ENCODE assay signal across 31 mouse cellular contexts in genomic region chr1:33454251-33454650, GRCm38 (mm10).
DNase-seq lines count a peak whose midpoint lies in the region; ATAC-seq lines count a peak whose summit lies in the region.
"Had no signal": no experiment of that assay in that cellular context is flagged by ENCODE, and none has a peak within 500 bp of the region (broad histone marks: within the 10 kb centered on the region; RNA-seq: fewer than 3 reads in every experiment).

No protein-coding gene starts in this region.

- WGBS in limb, embryonic 11.5 days: 96% methylated on average over 6 of the region's 6 CpGs
- 95% methylated on average over 6 of the region's 6 CpGs for WGBS in limb, embryonic 10.5 days

- ATAC-seq in frontal cortex, adult (ENCODE audit: low TSS enrichment): peak; percentile 86
- ATAC-seq in limb, embryonic 11.5 days (ENCODE audit: insufficient number of reproducible peaks, low FRiP score, low TSS enrichment, low read depth): no peak
- ATAC-seq: forebrain, postnatal 0 days; hindbrain, postnatal 0 days had no signal

- H3K9ac ChIP-seq in limb, embryonic 11.5 days (ENCODE audit: low read length): no peak overlapping the region
- H3K9ac ChIP-seq: embryonic facial prominence, embryonic 13.5 days; forebrain, embryonic 12.5 days; forebrain, postnatal 0 days; heart, embryonic 13.5 days; hindbrain, embryonic 14.5 days had no signal

- DNase-seq in frontal cortex, postnatal 36 days (ENCODE audit: low spot score in 2 of 2): no peak
- peak; percentile 17 for DNase-seq in limb, embryonic 11.5 days (ENCODE audit: low spot score)
- DNase-seq in limb, embryonic 10.5 days (ENCODE audit: low spot score): no peak
- DNase-seq in right cerebral cortex, postnatal 25 days: peak; percentile 10
- DNase-seq in right cerebral cortex, postnatal 4 days: no peak
- DNase-seq in urinary bladder, adult 2 months (ENCODE audit: low spot score): no peak
- DNase-seq: adrenal gland, adult 2 months; adrenal gland, postnatal 14 days; B cell, adult 2 months; cerebellum, adult 11-12 months; cerebellum, adult 8-10 months; cerebellum, postnatal 10 days; cerebellum, postnatal 36 days; embryo, embryonic 11 days; forebrain, postnatal 0 days; gastrocnemius, postnatal 10 days; gastrocnemius, postnatal 36 days; heart, adult 2 months; heart, postnatal 14 days; heart, postnatal 4 days had no signal

- no peak overlapping the region for H3K4me3 ChIP-seq in limb, embryonic 11.5 days (ENCODE audit: low read depth, low read length)
- no peak overlapping the region for H3K4me3 ChIP-seq in limb, embryonic 10.5 days
- H3K4me3 ChIP-seq: embryonic facial prominence, embryonic 10.5 days; embryonic facial prominence, embryonic 13.5 days; erythroblast, embryonic 14.5 days; forebrain, embryonic 12.5 days; heart, adult 2 months; heart, embryonic 10.5 days; heart, embryonic 13.5 days had no signal

- no peak overlapping the region for H3K27ac ChIP-seq in limb, embryonic 11.5 days (replicated peaks; ENCODE audit: low read depth, low read length)
- no peak overlapping the region for H3K27ac ChIP-seq in limb, embryonic 10.5 days
- H3K27ac ChIP-seq: embryonic facial prominence, embryonic 10.5 days; embryonic facial prominence, embryonic 13.5 days; forebrain, embryonic 12.5 days; heart, adult 2 months; heart, embryonic 10.5 days; heart, embryonic 13.5 days; hindbrain, embryonic 14.5 days; hindbrain, postnatal 0 days had no signal

- H3K27me3 ChIP-seq in limb, embryonic 11.5 days (ENCODE audit: control insufficient read depth, insufficient read depth, low read length): no peaks in the 10 kb centered on the region
- no peaks in the 10 kb centered on the region for H3K27me3 ChIP-seq in limb, embryonic 10.5 days (ENCODE audit: low read depth, poor library complexity, severe bottlenecking)
- H3K27me3 ChIP-seq: CH12.LX; embryonic facial prominence, embryonic 13.5 days; forebrain, embryonic 12.5 days; heart, embryonic 13.5 days had no signal

- H3K4me1 ChIP-seq in limb, embryonic 11.5 days (ENCODE audit: control insufficient read depth, insufficient read depth, low read length): no peaks in the 10 kb centered on the region
- H3K4me1 ChIP-seq in limb, embryonic 10.5 days: no peaks in the 10 kb centered on the region
- H3K4me1 ChIP-seq: embryonic facial prominence, embryonic 10.5 days; embryonic facial prominence, embryonic 13.5 days; forebrain, embryonic 12.5 days; heart, embryonic 10.5 days had no signal

- no peaks in the 10 kb centered on the region for H3K36me3 ChIP-seq in limb, embryonic 11.5 days (ENCODE audit: control insufficient read depth, insufficient read depth, low read length)
- 0 out of 2 replicates have a peak, but pooled peaks cover 5% of the 10 kb centered on the region for H3K36me3 ChIP-seq in limb, embryonic 10.5 days
- H3K36me3 ChIP-seq: embryonic facial prominence, embryonic 10.5 days; forebrain, embryonic 12.5 days; heart, embryonic 10.5 days; heart, embryonic 13.5 days had no signal

- H3K9me3 ChIP-seq in limb, embryonic 11.5 days (ENCODE audit: control insufficient read depth, low read length): no peaks in the 10 kb centered on the region
- no peaks in the 10 kb centered on the region for H3K9me3 ChIP-seq in limb, embryonic 10.5 days (replicated peaks)
- H3K9me3 ChIP-seq: embryonic facial prominence, embryonic 10.5 days; embryonic facial prominence, embryonic 13.5 days; forebrain, embryonic 12.5 days; G1E; heart, embryonic 10.5 days; heart, embryonic 13.5 days had no signal

- no peak overlapping the region for H3K4me2 ChIP-seq in limb, embryonic 11.5 days (ENCODE audit: low read depth, severe bottlenecking)
- H3K4me2 ChIP-seq: embryonic facial prominence, embryonic 13.5 days; forebrain, embryonic 12.5 days; heart, embryonic 13.5 days; hindbrain, embryonic 14.5 days had no signal

Comparison
In these comparisons a context has a peak if more than half of its experiments do, and no peak if none do; other contexts are left out.
1. DNase-seq: peak in limb, embryonic 11.5 days (single experiment) and right cerebral cortex, postnatal 25 days (single experiment); none in frontal cortex, postnatal 36 days (0 of 2), limb, embryonic 10.5 days (single experiment), right cerebral cortex, postnatal 4 days (single experiment) and urinary bladder, adult 2 months (single experiment).